Mouse (Mus musculus) left cerebral cortex, adult 2 months (tissue): ENCODE data around the gene Sh2d6. TPM values are rescaled to one million over a fixed set of nuclear protein-coding genes. Genes with fewer than 3 reads are reported as not detected.
A peak's percentile ranks its signal among the peaks of the same experiment; 100 is the strongest.
"Not testable (repeated sequence)": the region's sequence is repeated elsewhere in the genome, so short reads cannot be mapped to it uniquely, and the experiment has no call there.

Experiments used
- DNase-seq, 2 experiments: peaks; one replicate each; pipeline ENCODE4 v3.0.0; 2021 to 2022; ENCODE audit warnings: low spot score in 2 of 2, mixed read lengths in 1 of 2; ENCODE audit errors: extremely low spot score in 1 of 2
- H3K27ac ChIP-seq: fragments of 200-600 bp; 2 replicates; pipeline ENCODE4 v1.8.1; 2022
- H3K4me3 ChIP-seq: fragments of 200-600 bp; 2 replicates; pipeline ENCODE4 v1.8.1; 2022
- CTCF ChIP-seq: fragments of 200-600 bp; IDR thresholded peaks from 2 replicates; pipeline ENCODE4 v1.8.1; 2022; ENCODE audit warnings: antibody characterized with exemption, mild to moderate bottlenecking, moderate library complexity
- intact Hi-C: fragments of 180-260 bp; cut with DNase I; formaldehyde crosslinking; loops from one replicate; pipeline ENCODE4 v1.15.1; 2025
- total RNA-seq, 2 experiments: library from RNA; stranded (reverse); gene quantifications; 2 replicates each; pipeline ENCODE4 v1.2.3; 2021

Gene Sh2d6
- total RNA-seq, 2 experiments from 2014 or later = 0.28 to 0.48 TPM

DNA sequence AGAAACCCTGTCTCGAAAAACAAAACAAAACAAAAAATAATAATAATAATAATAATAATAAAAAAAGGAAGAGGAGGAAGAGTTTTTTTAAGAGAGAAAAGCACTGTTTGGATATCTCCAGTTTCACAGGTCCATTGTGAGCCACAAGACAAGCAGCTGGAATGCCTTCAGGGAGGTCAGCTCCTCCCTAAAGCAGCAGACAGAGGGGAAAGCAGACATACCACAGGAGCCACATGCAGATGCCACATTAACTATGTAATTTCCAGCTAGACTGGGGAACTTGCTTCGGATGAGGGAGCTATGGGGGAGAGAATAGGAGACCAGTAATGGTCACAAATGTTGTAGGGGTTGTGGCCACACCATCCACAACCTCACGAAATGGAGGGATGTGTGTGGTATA is 34.2 kb downstream of the Sh2d6 start:
- Histone ChIP-seq H3K4me3 (no peak overlapping the region), H3K27ac (no peak overlapping the region)
- intact Hi-C loops = no loop called here
- no peak for TF ChIP-seq CTCF
- DNase-seq = no peak

DNA sequence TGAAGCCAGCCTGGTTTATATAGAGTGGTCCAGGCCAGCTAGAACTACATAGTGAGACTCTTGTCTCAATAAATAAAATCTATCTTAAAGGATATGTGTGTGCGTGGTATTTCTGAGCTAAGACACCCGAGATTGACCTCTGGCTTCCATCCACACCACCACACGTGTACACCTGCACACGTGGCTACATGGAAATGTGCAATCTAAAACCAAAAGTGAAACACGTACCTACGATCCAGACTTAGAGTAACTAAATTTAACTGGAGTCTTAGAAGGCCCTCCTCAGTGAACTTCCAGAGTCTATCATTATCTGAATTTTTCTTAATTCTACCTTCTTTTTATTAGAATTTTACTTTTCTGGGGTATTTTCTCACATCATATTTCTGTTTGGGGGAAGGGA is 35.2 kb downstream of the Sh2d6 start:
- TF ChIP-seq CTCF = no peak
- Histone ChIP-seq H3K4me3 (no peak overlapping the region), H3K27ac (no peak overlapping the region)
- intact Hi-C loops = no loop called here
- DNase-seq = no peak

DNA sequence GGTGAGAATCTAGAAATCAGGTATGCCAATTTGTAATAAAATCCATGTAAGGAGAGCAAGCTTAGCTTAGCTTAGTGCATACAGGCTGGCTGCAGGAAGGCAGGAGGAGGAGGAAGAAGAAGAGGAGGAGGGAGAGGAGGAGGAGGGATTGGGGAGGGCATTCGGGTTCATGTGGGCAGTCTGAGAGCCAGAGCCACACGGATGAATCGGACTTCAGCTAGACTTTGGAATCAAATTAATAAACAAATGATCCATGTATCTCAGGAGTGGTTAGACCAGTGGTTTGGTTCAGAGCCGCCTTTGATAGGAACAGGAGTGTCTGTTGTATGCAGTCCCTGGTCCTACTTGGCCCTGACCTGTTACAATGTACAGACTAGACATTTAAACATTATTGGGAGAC is 36.6 kb downstream of the Sh2d6 start:
- no peak for TF ChIP-seq CTCF
- Histone ChIP-seq H3K27ac (no peak overlapping the region), H3K4me3 (no peak overlapping the region)
- intact Hi-C loops = no loop called here
- DNase-seq = no peak

DNA sequence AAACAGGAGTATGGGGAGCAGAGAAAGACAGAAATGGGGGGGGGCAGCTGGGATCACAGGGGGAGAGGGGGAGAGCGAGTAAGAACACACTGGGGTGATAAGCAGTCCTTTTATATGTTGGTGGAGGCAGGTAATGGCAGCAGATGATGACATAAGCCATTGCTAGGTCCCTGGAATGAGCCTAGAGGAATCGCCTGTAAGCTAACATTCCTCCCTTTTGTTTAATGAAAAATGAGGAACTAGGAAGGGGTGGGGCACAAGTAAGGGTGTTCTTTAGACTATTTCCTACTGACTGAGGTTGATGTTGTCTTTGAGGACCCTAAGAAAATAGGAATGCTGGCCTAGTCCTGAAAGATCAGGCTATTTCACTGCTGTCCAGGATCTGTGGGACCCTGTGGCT is 39.4 kb downstream of the Sh2d6 start:
- DNase-seq = no peak
- no peak for TF ChIP-seq CTCF
- intact Hi-C loops = no loop called here
- H3K4me3 ChIP-seq = no peak overlapping the region
- no peak overlapping the region for H3K27ac ChIP-seq

DNA sequence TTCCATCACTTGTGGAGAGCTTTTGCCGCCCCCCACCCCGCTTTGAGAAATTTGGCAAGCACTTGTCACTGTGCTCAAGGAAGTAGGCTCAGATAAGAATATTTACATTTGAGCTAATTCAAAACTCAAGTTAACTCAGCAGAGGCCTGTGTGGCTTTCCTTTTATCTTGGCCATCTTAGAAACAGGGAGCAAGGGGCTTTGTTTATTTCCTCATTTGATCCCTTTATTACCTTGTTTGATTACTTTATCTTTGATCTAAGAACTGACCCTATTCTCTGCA is 41.1 kb downstream of the Sh2d6 start:
- Histone ChIP-seq H3K4me3 (no peak overlapping the region), H3K27ac (no peak overlapping the region)
- DNase-seq = no peak
- TF ChIP-seq CTCF = no peak
- intact Hi-C loops = no loop called here

DNA sequence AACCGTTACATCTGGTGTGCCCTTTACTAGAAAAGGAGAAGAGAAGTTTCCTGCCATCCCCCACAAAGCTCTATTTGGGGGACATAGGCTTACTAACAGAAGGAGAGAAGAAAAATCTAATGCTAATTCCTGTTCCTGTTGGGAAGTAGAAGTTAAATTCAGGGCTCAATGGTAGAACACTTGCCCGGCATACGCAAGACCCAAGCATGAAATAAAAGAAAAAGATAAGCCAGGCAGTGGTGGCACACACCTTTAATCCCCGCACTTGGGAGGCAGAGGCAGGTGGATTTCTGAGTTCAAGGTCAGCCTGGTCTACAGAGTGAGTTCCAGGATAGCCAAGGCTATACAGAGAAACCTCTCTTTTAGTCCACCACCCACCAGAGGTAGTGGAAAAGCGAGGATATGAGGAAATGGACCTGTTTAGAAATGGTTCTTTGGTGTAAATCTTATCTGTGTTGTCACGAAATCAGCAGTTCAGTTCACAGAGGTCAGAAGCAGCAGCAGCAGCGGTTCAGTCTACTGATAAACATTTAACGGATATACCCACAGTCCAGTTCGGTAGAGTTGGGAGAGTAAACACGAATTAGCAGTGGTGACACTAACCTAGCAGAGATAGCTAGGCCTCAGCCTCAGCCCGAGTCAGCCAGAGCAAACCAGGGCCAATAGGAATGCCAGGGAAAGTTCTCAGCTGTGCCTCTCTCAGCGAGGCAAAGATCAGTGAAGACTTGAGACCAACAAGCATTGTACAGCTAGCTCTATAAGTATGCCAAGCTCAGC is 41.7 kb downstream of the Sh2d6 start:
- Histone ChIP-seq H3K4me3 (no peak overlapping the region), H3K27ac (no peak overlapping the region)
- no peak for TF ChIP-seq CTCF
- intact Hi-C loops = no loop called here
- no peak for DNase-seq

DNA sequence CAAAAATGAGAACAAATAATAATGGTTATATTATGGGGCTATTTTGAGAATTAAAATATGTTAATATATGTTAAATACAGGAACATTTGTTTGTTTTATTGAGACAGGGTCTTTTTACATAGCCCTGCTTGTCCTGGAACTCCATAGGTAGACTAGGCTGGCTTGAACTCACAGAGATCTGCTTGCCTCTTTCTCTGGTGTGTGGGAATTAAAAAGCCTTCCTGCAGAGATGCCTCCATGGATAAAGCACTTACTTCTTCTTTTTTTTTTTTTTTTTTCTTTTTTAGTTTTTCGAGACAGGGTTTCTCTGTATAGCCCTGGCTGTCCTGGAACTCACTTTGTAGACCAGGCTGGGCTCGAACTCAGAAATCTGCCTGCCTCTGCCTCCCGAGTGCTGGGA is 42.8 kb downstream of the Sh2d6 start:
- intact Hi-C loops, DNase-seq, H3K27ac ChIP-seq, H3K4me3 ChIP-seq: not testable (repeated sequence)

DNA sequence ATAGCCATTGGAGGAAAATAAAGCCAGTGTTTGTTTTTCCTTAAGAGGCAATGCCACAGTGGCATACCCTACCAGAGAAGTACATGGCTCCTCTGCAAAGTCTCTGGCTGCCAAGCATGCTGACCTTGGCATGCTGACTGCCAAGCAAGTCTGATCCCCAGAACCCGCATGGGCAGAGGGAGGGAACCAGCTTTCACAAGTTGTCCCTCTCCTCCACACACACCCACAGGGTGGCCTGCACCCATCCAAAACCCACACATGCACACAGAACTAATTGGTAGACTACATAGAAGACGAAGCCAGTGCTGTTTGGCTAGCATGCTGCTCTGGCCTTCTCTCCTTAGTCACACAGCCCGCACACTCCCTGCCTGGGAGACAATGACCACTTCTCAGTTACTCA is 43.9 kb downstream of the Sh2d6 start:
- intact Hi-C loops = no loop called here
- DNase-seq = no peak
- TF ChIP-seq CTCF = no peak

DNA sequence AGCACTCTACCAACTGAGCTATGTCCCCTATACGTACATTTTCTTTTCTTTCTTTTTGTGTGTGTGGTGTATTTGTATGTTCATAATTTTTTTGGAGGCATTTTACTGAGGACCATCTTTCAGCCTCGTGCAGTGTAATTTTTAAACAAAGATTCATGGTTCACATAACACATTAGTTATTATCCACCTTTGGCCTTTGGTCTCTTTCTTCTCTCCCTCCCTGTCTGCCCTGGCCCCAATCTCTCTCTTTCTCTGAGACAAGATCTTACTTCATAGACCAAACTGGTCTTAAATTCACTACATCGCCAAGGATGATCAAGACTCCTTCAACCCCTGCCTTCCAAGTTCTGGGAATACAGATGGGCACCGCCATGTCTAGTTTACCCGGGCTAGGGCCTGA is 44.7 kb downstream of the Sh2d6 start:
- Histone ChIP-seq H3K4me3 (no peak overlapping the region), H3K27ac (no peak overlapping the region)
- no peak for TF ChIP-seq CTCF
- intact Hi-C loops = no loop called here
- no peak for DNase-seq

More for the DNA sequence above, 43.9 kb downstream of the Sh2d6 start:
- Histone ChIP-seq H3K4me3 (no peak overlapping the region), H3K27ac (no peak overlapping the region)

DNA sequence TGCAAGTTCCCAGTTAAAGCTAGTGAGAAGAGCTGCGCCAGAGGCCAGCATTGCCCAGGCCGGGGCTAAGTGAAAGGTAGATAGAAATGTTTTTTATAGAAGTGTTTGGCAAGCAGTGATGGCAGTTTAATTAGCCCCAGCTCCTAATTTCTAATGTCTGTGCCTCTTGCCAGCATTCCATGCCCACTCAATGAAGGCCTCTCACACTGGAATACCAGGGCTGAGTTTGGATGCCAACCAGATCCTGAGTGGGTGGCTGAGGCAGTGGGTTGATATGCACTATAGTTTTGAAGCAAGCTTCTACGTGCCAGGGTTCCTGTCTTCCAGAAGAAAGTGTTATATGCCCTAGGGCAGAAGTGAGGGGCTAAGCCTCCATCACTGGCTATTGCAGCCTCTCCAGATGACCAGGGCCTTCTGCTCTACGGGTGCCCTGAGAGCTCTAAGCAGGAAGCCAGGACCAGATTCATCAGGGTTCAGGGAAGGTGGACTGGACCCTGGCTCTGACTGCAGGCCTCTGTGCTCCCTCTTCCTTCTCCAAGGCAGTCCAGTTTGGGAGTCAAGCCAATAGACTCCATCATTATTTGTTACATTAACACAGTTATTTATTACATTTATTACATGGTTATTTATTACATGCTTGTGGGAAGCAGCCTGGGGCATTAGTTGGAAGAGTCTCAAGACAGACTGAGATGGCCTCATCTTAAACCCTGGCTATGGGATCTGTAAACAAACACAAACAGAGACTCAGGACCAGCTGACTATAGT is 46.1 kb downstream of the Sh2d6 start:
- intact Hi-C loops = no loop called here
- Histone ChIP-seq H3K27ac (no peak overlapping the region), H3K4me3 (no peak overlapping the region)
- TF ChIP-seq CTCF = no peak
- peak; percentile 34 to 38 for DNase-seq

DNA sequence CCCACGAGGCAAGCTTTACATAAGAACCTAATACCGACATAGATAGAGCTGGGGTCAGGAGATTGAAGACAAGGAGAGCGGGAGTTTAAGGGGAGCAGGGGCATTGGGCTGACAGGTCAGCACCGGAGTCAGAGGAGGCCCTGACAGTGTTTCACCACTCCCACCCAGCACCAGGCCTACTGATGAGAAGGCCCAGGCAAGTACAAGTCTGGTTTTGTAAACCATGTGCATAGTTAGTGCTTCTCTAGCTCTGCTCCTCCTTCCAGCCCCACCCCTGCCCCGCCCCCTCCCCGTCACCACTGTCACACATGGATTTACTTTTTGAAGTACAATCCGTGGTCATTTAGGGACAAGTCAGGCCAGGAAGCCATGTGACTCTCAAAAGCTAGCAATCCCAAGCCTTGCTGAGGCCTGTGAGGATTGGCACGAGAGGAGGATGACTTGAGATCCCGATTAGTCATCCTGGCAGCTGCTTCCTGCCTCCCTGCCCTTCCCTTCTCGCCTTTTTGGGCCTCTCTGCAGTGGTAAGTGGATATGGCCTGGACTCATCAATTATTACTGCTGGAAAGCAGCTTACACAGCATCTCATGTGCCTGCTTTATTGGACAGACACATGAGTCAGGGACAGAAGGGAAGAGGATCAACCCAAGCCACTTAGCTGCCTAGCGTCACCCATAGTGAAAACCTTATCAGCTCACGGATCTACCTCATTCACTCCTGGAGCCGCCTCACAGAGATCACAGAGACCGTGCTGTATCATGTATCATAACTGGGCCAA is 48.1 kb downstream of the Sh2d6 start:
- Histone ChIP-seq H3K27ac (no peak overlapping the region), H3K4me3 (no peak overlapping the region)
- TF ChIP-seq CTCF = no peak
- no peak for DNase-seq
- intact Hi-C loops = no loop called here

DNA sequence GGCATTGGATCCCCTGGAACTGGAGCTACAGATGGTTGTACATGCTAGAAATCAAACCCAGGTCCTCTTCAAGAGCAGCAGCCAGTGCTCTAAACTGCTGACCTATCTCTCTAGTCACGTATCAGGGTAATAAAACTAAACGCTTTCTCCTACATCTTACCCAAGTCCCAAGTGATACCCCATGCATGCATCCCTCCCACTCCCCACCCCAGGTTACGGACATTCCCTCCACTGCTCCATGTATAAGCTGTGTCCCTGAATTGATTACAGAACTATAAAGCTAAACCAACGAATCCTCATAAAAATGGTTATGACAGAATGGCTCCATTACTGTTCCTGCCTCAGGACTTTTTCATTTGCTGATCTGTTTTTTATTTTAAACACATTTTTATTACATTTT is 55.3 kb downstream of the Sh2d6 start:
- Histone ChIP-seq H3K27ac (no peak overlapping the region), H3K4me3 (no peak overlapping the region)
- intact Hi-C loops = no loop called here
- no peak for TF ChIP-seq CTCF
- no peak for DNase-seq
